Mouse (Mus musculus): ENCODE measurements around the gene Asphd2.

DNA sequence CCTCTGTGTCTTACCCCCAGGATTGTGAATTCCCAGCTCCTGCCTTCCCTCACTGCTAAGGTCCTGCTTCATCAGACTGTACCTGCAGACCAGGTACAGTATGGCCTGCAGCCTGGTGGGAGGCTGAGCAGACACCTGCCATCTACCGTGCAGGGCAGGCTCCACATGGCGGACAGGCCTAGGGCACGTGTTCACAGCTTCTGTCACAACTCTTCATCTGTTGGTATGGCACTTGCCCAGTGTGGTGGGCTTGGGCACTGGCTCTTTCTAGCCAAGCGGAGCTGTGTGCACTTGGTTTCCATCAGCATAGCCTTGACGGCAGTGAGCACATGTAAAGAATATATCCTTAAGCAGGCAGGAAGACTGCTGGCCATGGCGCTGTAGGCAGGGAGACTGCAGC, 27.8 kb downstream of the Asphd2 start:
- TF ChIP-seq TAL1 (IDR thresholded peaks at IDR 0.05; ENCODE audit: low read length): no peak
- TF ChIP-seq GATA1 (IDR thresholded peaks at IDR 0.05; ENCODE audit: low read length): no peak

All from erythroblast, embryonic 14.5 days (primary cell).